Mouse (Mus musculus) T-helper 1 cell (primary cell): ENCODE measurements around the gene Gm36176.
"Not testable (repeated sequence)": the region's sequence is repeated elsewhere in the genome, so short reads cannot be mapped to it uniquely, and the experiment has no call there.

Experiments
- in situ Hi-C: fragments of 300-600 bp; cut with MboI, MseI; formaldehyde crosslinking; loops from one replicate; pipeline ENCODE4 v1.15.1; 2025; ENCODE audit warnings: high pct_unique_total_duplicates

The Gm36176 gene

GRCm38 (mm10) chr10:77846503-77846902, at the start of gene Gm36176:
Gene Gm36176 (plus strand): TSS chr10:77846803.
- in situ Hi-C loops, result no loop called here

DNA sequence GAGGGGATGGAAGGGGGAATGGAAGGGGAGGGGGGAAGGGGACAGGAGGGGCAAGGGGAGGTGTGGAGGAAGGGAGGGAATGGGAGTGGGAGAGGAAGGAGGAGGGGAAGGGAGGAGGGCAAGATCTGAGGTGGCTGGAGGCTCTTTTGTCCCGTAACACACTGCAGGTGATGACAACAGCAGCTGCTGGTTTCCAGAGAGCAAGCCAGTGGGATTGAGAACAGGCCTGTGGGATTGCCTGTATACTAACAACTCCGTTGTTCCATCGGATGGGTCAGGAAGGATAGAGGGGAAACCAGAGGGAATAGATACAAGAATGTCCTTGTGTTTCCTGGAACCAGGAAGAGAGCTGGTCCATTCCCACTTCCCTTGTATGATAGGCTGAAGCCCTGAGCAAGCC, 48.9 kb upstream of the Gm36176 start:
- in situ Hi-C loops, result no loop called here

- in situ Hi-C loops, result not testable (repeated sequence)
These were observed 48.3 kb upstream of the Gm36176 start for GRCm38 (mm10) chr10:77798164-77798920.

- in situ Hi-C loops, result no loop called here
These were observed 47.6 kb upstream of the Gm36176 start, which contains the start of gene Gm19668 for GRCm38 (mm10) chr10:77798921-77799508. Gene Gm19668 (minus strand): TSS chr10:77799133.

GRCm38 (mm10) chr10:77804095-77804494, 42.5 kb upstream of the Gm36176 start:
- in situ Hi-C loops, result no loop called here

- in situ Hi-C loops, result no loop called here
These were observed 34.9 kb upstream of the Gm36176 start, which contains the start of gene Gm9507 for GRCm38 (mm10) chr10:77811743-77812142. Gene Gm9507 (minus strand): TSS chr10:77811843.

- in situ Hi-C loops, result no loop called here
These were observed 32.2 kb upstream of the Gm36176 start, which contains the start of gene Gm2696 for GRCm38 (mm10) chr10:77814382-77814781. Gene Gm2696 (plus strand): TSS chr10:77814682.

- in situ Hi-C loops, result no loop called here
These were observed 31.1 kb upstream of the Gm36176 start for GRCm38 (mm10) chr10:77815514-77815913.

DNA sequence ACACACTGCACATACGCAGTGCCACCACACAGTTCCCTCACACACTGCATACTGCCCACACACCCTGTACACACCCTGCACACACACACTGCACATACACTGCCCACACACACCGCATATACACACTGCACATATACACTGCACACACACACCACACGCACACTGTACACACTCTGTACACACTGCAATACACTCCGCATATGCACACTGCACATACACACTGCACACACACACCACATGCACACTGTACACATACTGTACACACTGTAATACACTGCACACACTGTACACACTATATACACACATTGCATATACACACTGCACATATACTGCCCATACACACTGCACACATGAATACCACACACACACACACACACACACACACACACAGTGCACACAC, 28.1 kb upstream of the Gm36176 start:
- in situ Hi-C loops, result no loop called here

DNA sequence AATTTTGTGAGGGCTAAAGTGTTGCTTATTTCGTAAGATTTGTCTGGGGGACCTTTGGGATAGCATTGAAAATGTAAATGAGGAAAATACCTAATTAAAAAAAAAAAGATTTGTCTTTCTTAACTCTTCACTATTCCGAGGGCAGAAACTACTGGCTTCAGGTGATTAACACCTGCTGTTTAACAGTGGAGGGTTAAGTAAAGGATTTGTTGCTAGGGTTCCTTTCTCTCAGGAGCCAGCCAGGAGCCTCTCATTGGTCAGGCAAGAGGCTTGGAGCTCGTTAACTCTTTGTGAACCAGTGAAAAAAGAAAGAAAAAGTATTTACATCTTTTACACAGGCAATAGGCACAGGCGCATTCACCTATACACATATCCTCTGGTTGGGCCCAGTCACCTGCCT, 27.4 kb upstream of the Gm36176 start:
- in situ Hi-C loops, result no loop called here

DNA sequence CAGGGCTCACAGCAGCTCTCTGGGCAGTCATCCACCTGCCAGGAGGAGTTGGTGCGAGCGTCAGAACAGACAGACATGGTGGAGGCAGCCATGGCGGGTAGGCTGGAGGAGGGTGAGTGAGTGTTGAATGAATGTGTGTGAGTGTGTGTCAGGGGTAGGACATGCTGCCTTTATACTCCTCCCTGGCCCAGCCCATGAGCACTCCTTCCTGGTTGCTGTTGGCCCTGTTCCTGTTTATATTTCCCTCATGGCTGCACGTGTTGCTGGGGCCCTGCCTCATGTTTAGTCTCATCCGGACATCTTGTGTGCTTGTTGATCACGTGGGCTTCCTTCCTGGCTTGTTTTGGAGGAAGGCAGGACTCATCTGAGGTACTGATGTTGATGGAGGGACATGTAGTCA, 19.7 kb upstream of the Gm36176 start, which contains the start of gene Krtap10-4:
TSS of gene Krtap10-4 (minus strand) at position 145 of the 400 bp plus-strand sequence.
- in situ Hi-C loops, result no loop called here

- in situ Hi-C loops, result no loop called here
These were observed 11.0 kb upstream of the Gm36176 start, which contains the start of gene Krtap10-10 for GRCm38 (mm10) chr10:77835647-77836046. Gene Krtap10-10 (plus strand): TSS chr10:77835947.

- in situ Hi-C loops, result no loop called here
These were observed 7.6 kb upstream of the Gm36176 start for GRCm38 (mm10) chr10:77839006-77839405.

DNA sequence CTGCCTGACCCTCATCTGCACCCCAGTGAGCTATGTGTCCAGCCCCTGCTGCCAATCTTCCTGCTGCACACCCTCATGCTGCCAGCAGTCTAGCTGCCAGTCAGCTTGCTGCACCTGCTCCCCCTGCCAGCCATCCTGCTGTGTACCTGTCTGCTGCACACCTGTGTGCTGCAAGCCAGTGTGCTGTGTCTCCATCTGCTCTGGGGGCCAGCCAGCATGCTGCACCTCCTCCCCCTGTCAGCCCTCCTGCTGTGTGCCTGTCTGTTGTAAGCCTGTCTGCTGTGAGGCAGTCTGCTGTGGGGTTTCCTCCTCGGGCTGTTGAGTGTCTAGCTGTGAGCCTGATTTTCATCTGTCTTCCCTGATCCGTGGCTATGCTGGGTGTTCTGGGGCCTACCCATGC, 358 bp downstream of the Gm36176 start:
- in situ Hi-C loops, result no loop called here

DNA sequence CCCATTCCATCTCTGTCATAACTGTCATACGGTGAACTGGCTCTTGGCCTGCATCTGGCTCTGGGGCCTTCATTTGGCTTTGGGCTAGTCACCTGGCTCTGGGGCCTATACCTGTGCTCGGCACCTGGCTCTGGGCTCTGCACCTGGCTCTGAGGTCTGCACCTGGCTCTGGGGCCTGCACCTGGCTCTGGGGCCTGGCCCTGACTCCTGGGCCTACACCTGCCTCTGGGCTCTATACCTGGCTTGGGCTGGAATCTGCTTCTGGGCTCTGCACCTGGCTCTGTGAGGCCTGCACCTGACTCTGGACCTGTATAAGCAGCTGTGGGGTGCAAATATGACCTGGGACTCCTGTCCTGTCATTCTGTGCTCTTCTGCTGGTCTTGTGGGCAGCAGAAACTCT, 935 bp downstream of the Gm36176 start:
- in situ Hi-C loops, result no loop called here

DNA sequence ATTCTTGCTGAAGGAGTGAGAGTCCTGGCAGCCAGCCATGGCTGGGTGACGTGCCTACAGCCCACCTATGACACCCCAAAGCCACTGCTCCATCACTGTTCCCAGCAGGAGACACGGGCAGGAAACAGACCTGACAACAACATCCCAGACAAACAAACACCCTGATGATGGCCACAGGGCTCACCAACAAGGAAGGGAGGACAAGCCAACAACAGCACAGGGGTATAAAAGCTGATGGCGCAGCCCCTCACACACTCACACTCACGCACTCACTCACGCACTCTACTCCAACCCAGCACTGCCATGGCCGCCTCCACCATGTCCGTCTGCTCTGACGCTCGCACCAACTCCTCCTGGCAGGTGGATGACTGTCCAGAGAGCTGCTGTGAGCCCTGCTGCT, 6.0 kb downstream of the Gm36176 start, which contains the start of gene Gm10318:
TSS of gene Gm10318 (plus strand) at position 301 of the 400 bp plus-strand sequence.
- in situ Hi-C loops, result no loop called here

DNA sequence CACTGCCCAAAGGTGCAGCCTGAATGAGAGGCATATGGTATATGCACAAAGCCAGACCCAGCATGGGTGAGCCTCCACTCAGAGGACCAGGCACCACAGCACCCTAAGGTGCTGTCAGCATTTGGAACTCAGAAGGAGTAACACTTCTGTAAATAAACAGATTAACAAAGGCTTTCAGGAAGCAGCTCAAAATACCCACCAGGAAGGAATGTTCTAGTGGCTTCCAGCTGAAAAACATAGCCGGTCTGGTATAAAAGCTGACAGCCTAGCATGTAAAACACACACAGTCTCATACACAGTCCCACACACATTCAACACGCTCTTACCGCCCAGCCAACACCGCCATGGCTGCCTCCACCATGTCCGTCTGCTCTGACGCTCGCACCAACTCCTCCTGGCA, 15.1 kb downstream of the Gm36176 start, which contains the start of gene Gm3285:
TSS of gene Gm3285 (plus strand) at position 301 of the 400 bp plus-strand sequence.
- in situ Hi-C loops, result no loop called here

GRCm38 (mm10) chr10:77864067-77864761, 17.6 kb downstream of the Gm36176 start:
- in situ Hi-C loops, result no loop called here

DNA sequence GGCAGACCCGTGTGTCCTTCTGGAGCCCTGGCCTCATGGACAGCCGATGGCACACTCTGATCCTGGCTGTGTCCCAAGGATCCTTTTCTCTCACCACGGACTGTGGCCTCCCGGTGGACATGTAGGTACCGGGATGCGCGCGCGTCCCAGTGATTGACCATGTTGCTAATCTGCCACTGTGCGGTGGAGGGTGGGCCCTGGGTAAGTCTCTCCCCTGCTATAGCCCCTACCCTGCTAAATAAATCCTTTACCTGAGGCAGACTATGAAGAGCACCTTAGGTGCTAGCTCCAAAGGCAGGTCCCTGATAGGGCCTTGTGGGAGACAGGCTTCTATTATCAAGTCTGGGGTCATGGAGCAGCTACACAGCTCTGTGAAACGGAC, 18.1 kb downstream of the Gm36176 start:
- in situ Hi-C loops, result no loop called here

- in situ Hi-C loops, result no loop called here
These were observed 20.9 kb downstream of the Gm36176 start for GRCm38 (mm10) chr10:77867546-77867945.

- in situ Hi-C loops, result no loop called here
These were observed 23.0 kb downstream of the Gm36176 start for GRCm38 (mm10) chr10:77869651-77870050.

- in situ Hi-C loops, result no loop called here
These were observed 32.4 kb downstream of the Gm36176 start for GRCm38 (mm10) chr10:77878985-77879384.
